Mouse (Mus musculus) layer of hippocampus, adult 9-11 months (tissue): ENCODE data around the gene Prkch.

Source experiments
- DNase-seq: peaks from one replicate; pipeline ENCODE4 v3.0.0; 2022

The Prkch gene

GRCm38 (mm10) chr12:73583813-73584609 is 585 bp upstream of the Prkch start:
- no peak for DNase-seq

- no peak for DNase-seq
Measured at GRCm38 (mm10) chr12:73585241-73585801, 725 bp downstream of the Prkch start.

- no peak for DNase-seq
Measured at GRCm38 (mm10) chr12:73585850-73586249, 1.3 kb downstream of the Prkch start.

GRCm38 (mm10) chr12:73587262-73587661 is 2.7 kb downstream of the Prkch start:
- DNase-seq = no peak

GRCm38 (mm10) chr12:73590627-73591276 is 6.2 kb downstream of the Prkch start:
- no peak for DNase-seq

- DNase-seq = no peak
Measured at GRCm38 (mm10) chr12:73591625-73592024, 7.0 kb downstream of the Prkch start.

GRCm38 (mm10) chr12:73593021-73593798 is 8.6 kb downstream of the Prkch start:
- DNase-seq = peak; percentile 63

- DNase-seq = no peak
Measured at GRCm38 (mm10) chr12:73594177-73594745, 9.7 kb downstream of the Prkch start.

- no peak for DNase-seq
Measured at GRCm38 (mm10) chr12:73595226-73595625, 10.6 kb downstream of the Prkch start.

- DNase-seq = peak; percentile 77
Measured at GRCm38 (mm10) chr12:73598241-73598640, 13.6 kb downstream of the Prkch start.

GRCm38 (mm10) chr12:73600457-73600856 is 15.9 kb downstream of the Prkch start:
- DNase-seq = no peak

GRCm38 (mm10) chr12:73602974-73603373 is 18.4 kb downstream of the Prkch start:
- no peak for DNase-seq

GRCm38 (mm10) chr12:73603653-73604052 is 19.1 kb downstream of the Prkch start:
- no peak for DNase-seq

- no peak for DNase-seq
Measured at GRCm38 (mm10) chr12:73604762-73605161, 20.2 kb downstream of the Prkch start.

- no peak for DNase-seq
Measured at GRCm38 (mm10) chr12:73605174-73605573, 20.6 kb downstream of the Prkch start.

GRCm38 (mm10) chr12:73607381-73608064 is 22.9 kb downstream of the Prkch start:
- peak; percentile 37 for DNase-seq

GRCm38 (mm10) chr12:73608065-73608397 is 23.4 kb downstream of the Prkch start:
- no peak for DNase-seq

- DNase-seq = no peak
Measured at GRCm38 (mm10) chr12:73609262-73609661, 24.7 kb downstream of the Prkch start.

- peak; percentile 25 for DNase-seq
Measured at GRCm38 (mm10) chr12:73609676-73610545, 25.3 kb downstream of the Prkch start.

- peak; percentile 34 for DNase-seq
Measured at GRCm38 (mm10) chr12:73610831-73611370, 26.3 kb downstream of the Prkch start.

GRCm38 (mm10) chr12:73611741-73612140 is 27.1 kb downstream of the Prkch start:
- no peak for DNase-seq
